Mouse (Mus musculus): Measurements from ENCODE around the gene Ankrd40.

Ankrd40 gene

DNA sequence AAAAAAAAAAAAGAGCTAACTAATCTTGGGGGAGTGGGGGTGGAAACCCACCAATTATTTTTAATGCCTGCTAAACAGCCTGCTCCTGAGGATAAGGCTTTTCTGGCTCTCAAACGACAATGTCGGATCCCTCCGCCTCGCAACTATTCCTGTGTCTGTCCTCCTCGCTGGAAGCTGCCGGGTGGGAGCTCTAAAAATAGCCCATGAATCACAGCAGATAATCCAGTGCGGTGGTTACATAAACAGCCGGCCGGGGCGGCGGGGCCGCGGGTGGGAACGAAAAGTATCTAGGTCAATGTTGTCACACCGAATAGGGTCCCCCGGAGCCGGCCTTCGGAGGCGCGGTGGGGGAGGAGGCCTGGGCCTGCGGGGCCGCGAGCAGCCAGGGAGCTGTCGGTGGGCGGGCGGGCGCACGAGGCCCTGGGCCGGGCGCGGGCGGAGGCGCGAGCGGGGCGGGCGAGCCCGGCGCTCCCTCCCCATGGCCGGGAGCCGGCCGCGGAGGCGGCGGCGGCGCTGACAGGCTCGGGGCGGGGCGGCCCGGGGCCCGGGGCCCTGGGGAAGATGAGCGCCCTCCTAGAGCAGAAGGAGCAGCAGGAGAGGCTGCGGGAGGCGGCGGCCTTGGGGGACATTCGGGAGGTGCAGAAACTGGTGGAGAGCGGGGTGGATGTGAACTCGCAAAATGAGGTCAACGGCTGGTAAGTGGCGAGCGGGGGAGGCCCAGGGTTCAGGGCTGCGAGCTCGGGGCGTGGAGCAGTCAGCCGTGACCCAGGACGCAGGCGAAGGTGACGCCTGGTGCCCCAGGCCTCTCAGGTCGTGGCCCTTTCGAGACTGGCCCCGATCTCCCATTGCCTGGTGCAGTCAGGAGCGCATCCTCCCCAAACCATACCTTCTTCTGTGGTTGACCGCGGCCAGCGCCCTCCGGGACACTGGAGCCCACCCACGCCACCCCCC is at the start of gene Ankrd40:
Gene Ankrd40 (plus strand): TSS at position 309 of the 951 bp plus-strand sequence.
- in situ Hi-C loops (cut with MboI, MseI): no loop called here

DNA sequence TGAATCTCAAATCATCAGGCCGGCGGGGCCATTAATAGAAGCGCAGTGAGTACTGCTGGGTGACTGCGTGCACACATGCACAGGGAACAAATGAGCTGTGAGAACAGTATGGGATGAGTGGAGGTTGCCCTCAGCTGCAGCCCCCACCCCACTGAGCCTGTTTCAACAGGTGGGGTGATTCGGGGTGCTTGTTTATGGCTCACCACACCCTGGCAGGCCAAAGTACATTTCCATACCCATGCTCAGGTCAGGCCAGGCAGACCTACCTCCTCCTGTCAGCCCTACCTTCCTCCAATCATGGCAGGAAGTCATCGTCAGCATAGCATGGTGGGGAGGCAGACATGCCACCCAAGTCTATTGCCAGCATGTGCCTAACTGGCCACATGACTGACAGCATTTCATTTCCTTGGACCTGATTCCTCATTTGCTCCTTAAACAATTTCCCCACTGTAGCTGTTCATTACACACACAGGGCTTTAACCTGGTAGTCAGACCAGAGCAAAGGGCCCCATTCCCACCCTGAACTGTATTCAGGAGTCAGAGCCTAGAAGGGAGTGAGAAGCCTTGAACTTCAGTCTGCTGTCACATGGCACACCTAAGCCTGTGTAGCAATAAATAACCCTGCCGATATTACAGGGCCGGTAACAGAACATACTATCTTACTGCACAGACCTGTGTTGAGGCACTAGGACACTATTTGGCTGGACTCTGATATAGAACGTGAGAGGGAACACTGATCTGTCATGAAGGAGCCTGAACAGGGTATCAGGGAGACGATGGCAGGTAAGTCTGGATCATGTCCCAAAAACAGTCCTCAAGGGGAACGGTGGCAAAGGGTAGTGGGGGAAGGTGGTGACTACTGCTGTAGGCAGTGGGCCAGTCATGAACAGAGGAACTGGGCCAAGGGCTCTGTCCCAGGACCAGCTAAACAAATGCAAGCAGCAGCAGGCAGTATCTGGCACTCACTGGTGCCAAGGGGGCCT is 46.3 kb upstream of the Ankrd40 start, which contains the start of gene Gm21885:
Gene Gm21885 (plus strand): TSS at position 675 of the 983 bp plus-strand sequence.
- in situ Hi-C loops (cut with MboI, MseI): no loop called here

DNA sequence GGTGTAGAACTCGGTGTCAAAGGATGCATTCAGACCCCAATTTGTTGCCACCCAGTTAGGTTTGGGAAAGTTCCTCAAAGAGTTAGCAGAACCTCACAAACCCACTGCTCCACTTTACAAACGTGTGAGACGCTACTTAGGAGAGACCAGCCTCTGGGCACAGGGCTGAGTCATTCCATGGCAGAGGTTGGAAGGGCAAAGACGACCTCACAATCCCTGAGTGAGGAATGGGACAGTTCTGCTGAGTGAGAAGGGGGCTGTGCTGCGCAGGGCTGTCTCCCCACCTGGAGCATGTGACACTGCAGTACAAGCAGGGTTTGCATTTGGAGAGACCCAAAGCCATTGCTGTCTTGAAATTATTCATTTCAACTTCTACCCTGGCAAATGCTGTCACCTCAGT is 45.5 kb upstream of the Ankrd40 start:
- in situ Hi-C loops (cut with MboI, MseI): no loop called here

DNA sequence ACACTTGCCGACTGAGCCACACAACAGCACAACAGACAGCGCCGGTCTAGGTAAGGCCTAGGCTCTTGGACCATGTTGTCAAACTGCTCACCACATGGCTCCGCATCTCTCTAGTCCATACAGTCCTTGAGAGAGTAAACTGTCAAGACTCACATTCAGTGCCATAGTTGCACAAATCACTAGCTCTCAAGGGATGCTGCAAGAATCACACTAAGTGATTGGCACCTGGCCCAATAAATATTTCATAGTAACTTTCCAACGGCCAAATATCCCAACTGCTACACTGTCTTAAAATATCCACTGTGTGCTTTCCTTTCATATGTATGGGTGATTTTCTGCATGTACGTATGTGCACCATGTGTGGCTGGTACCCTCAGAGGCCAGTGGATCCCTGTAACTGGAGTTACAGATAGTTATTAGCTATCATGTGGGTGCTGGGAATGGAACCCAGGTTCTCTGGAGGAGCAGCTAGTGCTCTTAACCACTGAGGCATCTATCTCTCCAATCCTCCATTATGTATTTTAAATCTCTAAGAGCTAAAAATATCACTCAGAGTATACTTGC is 44.2 kb upstream of the Ankrd40 start:
- in situ Hi-C loops (cut with MboI, MseI): no loop called here

DNA sequence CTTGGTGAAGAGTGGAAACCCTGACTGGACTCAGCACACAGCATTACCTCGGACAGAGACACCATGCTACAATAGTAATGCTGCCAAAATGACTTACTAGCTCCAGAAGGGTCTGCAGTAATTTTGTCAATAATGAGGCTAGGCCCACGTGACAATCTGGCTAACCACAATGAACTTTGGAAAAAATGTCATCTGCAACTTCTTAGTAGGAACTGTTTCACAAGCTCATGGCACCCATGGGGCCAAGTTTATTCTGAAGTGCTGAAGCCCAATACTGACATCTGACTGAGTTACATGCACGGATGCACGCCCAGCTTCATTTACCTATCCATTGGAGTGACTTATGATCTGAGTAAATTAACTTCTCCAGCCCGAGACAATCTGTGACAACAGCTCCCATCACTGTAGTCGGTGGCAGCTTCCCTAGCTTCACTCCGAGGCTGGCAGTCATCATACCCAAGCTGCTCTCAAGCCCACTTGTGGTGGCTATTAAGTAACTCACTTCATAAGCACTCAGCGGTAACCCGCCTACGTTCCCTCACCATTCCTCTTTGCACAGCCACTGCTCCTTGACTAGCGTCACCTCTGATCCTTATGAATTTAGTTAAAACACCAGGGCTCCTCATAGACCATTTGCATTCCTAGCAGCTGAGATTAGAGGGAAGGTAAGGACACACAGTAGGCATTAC is 41.8 kb upstream of the Ankrd40 start:
- in situ Hi-C loops (cut with MboI, MseI): no loop called here

DNA sequence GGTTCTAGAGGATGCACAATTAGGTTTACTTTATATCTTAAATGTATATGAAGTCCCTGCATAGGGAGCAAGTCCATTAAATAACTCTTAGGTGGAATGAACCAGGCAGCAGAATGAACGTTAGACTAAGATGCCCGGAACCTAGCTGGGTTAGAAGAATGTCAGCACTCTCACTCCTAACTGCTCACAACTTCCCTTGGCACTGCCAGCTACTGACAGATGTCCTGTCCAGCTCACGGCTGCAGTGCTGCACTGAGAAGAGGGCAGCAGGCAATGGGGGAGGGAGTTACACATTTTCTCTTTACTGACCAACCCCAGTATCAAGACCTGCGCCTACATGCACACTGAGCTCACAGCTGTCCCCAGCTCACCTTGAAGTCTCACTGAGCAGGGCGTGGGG is 40.7 kb upstream of the Ankrd40 start:
- in situ Hi-C loops (cut with MboI, MseI): no loop called here

DNA sequence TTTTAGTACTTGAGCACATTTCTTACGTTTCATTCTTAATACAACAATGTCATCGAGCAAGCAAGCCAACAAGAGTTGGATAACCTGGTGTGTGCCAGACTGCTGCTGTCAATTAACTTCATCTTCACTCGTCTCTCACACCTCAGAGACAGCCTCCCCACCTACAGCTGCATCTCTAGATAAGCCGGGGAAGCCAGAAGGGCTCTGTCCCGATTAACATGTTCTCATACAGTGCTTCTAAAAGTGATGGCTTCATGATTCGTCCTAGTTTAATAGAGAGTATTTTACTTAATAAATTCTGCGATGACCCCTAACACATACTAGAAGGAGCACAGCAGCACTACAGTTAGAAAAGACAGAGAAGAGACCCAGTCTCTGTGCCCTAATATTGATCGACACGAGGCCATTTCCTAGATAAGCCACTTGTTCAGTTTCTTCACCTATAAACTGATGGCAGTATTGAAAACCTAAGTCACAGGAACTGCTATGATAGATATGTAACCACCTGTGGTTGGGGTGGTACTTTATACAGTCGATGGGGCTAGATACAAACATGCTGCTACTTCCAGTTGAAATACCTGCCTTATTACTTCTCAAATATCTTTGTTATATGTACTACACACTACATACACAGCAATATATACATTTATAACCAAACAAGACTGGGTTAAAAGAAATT is 37.6 kb upstream of the Ankrd40 start:
- in situ Hi-C loops (cut with MboI, MseI): no loop called here

DNA sequence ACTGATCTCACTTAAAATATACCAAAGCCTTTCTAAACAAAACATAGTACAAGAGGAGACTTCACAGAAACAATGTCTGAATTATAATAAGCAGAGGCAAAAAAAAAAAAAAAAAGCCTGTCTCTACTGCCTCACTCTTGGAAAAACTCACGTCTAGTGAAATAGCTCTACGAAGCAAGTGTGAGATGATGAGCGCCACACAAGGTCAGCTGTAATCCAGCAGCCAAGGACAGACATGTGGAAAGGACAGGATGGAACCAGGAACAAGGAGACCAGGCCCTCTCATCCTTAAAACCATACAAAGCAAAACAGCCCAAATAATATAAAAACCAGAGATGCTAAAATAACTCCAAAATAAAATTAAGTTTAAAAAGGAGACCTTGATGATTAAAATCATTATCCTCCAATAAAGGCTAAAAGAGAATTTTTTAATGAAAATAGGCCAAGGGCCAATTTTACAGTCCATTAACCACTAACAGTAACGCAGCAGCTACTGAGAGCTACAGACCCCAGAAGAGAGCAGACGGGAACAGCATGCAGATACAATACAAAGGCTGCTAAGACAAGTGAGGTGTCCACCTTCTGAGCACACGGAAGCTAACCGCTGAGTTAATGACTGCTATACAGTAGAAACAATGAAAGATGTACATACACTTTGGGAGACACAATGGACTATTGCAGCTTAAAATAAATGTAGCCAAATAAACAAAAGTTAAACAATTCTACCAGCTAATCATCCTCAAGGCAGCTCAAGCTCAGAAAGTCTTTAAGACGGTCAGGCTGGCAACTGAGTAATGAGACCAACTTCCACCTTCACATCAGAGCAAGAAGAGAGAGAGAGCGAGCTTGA is 32.6 kb upstream of the Ankrd40 start:
- in situ Hi-C loops (cut with MboI, MseI): no loop called here

DNA sequence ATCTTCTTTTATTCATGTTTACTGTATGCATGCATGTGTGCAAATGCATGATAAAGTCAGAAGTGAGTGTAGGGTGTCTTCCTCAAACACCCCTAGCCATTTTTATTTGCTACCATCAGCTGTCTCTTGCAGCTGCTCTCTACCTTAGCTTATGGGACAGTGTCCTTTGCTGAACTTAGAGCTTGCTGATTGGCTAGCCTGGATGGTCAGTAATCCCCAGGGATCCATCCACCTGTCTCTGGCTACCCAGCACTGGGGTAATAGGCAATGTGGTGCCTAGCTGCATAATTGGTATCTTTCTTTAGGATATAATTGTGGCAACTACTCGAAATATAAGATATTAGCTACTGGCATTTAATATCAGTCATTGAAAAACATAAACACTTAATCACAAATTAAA is 15.1 kb upstream of the Ankrd40 start:
- in situ Hi-C loops (cut with MboI, MseI): loop anchor here (10.0 kb wide), 1 partner anchor 348 kb away; the partner anchor contains the start of genes Gm20390 and Nme1

GRCm38 (mm10) chr11:94314098-94314652 is 13.6 kb upstream of the Ankrd40 start:
- in situ Hi-C loops (cut with MboI, MseI): loop anchor here (10.0 kb wide), 1 partner anchor 349 kb away; the partner anchor contains the start of genes Gm20390 and Nme1

- in situ Hi-C loops (cut with MboI, MseI): loop anchor here (10.0 kb wide), 1 partner anchor 351 kb away; the partner anchor contains the start of genes Gm20390 and Nme1
Measured at GRCm38 (mm10) chr11:94315308-94315707, 12.5 kb upstream of the Ankrd40 start.

GRCm38 (mm10) chr11:94316528-94316927 is 11.3 kb upstream of the Ankrd40 start:
- in situ Hi-C loops (cut with MboI, MseI): loop anchor here (10.0 kb wide), 1 partner anchor 352 kb away; the partner anchor contains the start of genes Gm20390 and Nme1

- in situ Hi-C loops (cut with MboI, MseI): loop anchor here (10.0 kb wide), 1 partner anchor 352 kb away; the partner anchor contains the start of genes Gm20390 and Nme1
Measured at GRCm38 (mm10) chr11:94317014-94317413, 10.8 kb upstream of the Ankrd40 start.

GRCm38 (mm10) chr11:94317515-94317914 is 10.3 kb upstream of the Ankrd40 start:
- in situ Hi-C loops (cut with MboI, MseI): loop anchor here (10.0 kb wide), 1 partner anchor 353 kb away; the partner anchor contains the start of genes Gm20390 and Nme1

DNA sequence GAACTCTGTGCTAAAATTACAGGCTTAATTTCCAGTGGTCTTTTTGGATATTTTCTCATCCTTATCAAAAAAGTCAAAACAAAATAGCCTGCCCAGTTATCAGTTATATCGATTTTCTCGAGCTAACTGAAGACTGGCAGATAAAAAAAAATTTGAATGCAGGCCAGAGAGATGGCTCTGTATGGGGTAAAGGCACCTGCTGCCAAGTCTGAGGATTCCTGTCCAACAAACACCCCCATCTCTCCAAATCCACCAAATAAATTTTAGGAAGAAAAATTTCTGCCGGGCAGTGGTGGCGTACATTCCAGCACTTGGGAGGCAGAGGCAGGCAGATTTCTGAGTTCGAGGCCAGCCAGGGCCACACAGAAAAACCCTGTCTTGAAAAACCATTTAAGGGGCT is 9.7 kb upstream of the Ankrd40 start:
- in situ Hi-C loops (cut with MboI, MseI): loop anchor here (10.0 kb wide), 1 partner anchor 353 kb away; the partner anchor contains the start of genes Gm20390 and Nme1

GRCm38 (mm10) chr11:94320969-94321930 is 6.6 kb upstream of the Ankrd40 start:
- in situ Hi-C loops (cut with MboI, MseI): no loop called here

- in situ Hi-C loops (cut with MboI, MseI): no loop called here
Measured at GRCm38 (mm10) chr11:94321931-94322400, 5.8 kb upstream of the Ankrd40 start, which contains the start of gene Luc7l3. Gene Luc7l3, minus strand, starts transcription at chr11:94321988.

Measured in regulatory T cell (primary cell).